Mouse (Mus musculus) CD8-positive naive resting alpha-beta T cell, adult 2 months (primary cell): ENCODE data around the gene Rapgef4.
A peak's percentile ranks its signal among the peaks of the same experiment; 100 is the strongest.

ENCODE experiments used
- DNase-seq, 2 experiments: peaks; one replicate each; pipeline ENCODE4 v3.0.0; 2022; ENCODE audit warnings: low read depth in 2 of 2, low spot score in 2 of 2

The Rapgef4 gene

GRCm38 (mm10) chr2:72147246-72147645, 166.2 kb downstream of the Rapgef4 start:
- no peak for DNase-seq

GRCm38 (mm10) chr2:72147695-72148094, 166.7 kb downstream of the Rapgef4 start:
- no peak for DNase-seq

- no peak for DNase-seq
Observed at GRCm38 (mm10) chr2:72148647-72149046, 167.6 kb downstream of the Rapgef4 start.

GRCm38 (mm10) chr2:72149059-72149458, 168.0 kb downstream of the Rapgef4 start:
- peak; percentile 67 to 81 for DNase-seq

- no peak for DNase-seq
Observed at GRCm38 (mm10) chr2:72151792-72152554, 170.9 kb downstream of the Rapgef4 start.

GRCm38 (mm10) chr2:72152746-72153145, 171.7 kb downstream of the Rapgef4 start:
- no peak for DNase-seq

- no peak for DNase-seq
Observed at GRCm38 (mm10) chr2:72153851-72154250, 172.8 kb downstream of the Rapgef4 start.

- DNase-seq: no peak
Observed at GRCm38 (mm10) chr2:72155102-72155773, 174.2 kb downstream of the Rapgef4 start.

GRCm38 (mm10) chr2:72156484-72156883, 175.4 kb downstream of the Rapgef4 start:
- DNase-seq: no peak

- no peak for DNase-seq
Observed at GRCm38 (mm10) chr2:72157561-72157960, 176.5 kb downstream of the Rapgef4 start.

- no peak for DNase-seq
Observed at GRCm38 (mm10) chr2:72158045-72158444, 177.0 kb downstream of the Rapgef4 start.

- no peak for DNase-seq
Observed at GRCm38 (mm10) chr2:72158691-72159225, 177.7 kb downstream of the Rapgef4 start.

- DNase-seq: no peak
Observed at GRCm38 (mm10) chr2:72159281-72159680, 178.2 kb downstream of the Rapgef4 start.

GRCm38 (mm10) chr2:72165136-72165854, 184.3 kb downstream of the Rapgef4 start:
- no peak for DNase-seq

GRCm38 (mm10) chr2:72169451-72170100, 188.5 kb downstream of the Rapgef4 start:
- DNase-seq: no peak

GRCm38 (mm10) chr2:72170546-72170945, 189.5 kb downstream of the Rapgef4 start:
- DNase-seq: peak; percentile 74 to 86

GRCm38 (mm10) chr2:72171204-72171603, 190.2 kb downstream of the Rapgef4 start:
- DNase-seq: no peak

GRCm38 (mm10) chr2:72173010-72173409, 192.0 kb downstream of the Rapgef4 start:
- no peak for DNase-seq

- DNase-seq: no peak
Observed at GRCm38 (mm10) chr2:72173844-72174243, 192.8 kb downstream of the Rapgef4 start.

GRCm38 (mm10) chr2:72175536-72175935, 194.5 kb downstream of the Rapgef4 start:
- no peak for DNase-seq

GRCm38 (mm10) chr2:72175971-72176370, 194.9 kb downstream of the Rapgef4 start:
- DNase-seq: no peak
